Mouse (Mus musculus) brown adipose tissue, adult 24 weeks (tissue): ENCODE measurements at regions not wholly inside any gene's neighbourhood (a gene's known extent, or its start where the extent isn't known, plus 50 kb on each side); places are given as distances from the start of the nearest gene placed in this dataset.

Source experiments
- H3K27ac ChIP-seq: fragments of 200-500 bp; replicated peaks from 2 replicates; pipeline ENCODE4 v1.5.1; 2012; ENCODE audit warnings: low read depth, mild to moderate bottlenecking, low read length
- H3K4me1 ChIP-seq: fragments of 200-500 bp; 2 replicates; pipeline ENCODE4 v1.6.1; 2012; ENCODE audit warnings: low read length, mixed read lengths; ENCODE audit not compliant: control insufficient read depth, insufficient read depth, insufficient read length
- H3K4me3 ChIP-seq: fragments of 200-500 bp; 2 replicates; pipeline ENCODE4 v1.5.1; 2012; ENCODE audit warnings: low read depth, mild to moderate bottlenecking, low read length, moderate library complexity; ENCODE audit not compliant: insufficient read depth

DNA sequence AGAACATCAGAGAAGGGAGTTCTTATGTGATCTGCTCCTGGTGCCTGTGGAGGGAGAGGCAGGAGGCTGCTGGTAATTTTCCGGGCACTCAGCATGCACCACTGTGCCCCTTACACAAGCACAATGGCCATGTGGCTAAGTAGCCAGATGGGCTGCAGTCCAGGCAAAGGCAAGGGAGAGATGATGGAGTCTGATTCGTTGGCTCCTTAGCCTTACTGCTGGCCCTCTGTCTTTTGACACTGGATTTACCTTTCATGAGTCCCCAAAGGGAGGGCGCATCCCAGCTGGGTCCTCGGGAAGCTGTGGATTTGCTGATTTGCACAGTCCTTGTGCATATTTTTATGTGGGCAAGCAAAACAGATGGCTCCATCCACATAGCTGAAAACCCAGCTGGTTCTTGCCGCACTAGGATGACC is 75.6 kb upstream of the 1700025G04Rik start:
- H3K27ac ChIP-seq, result no peak overlapping the region
- no peaks in the 10 kb centered on the region for H3K4me1 ChIP-seq
- no peak overlapping the region for H3K4me3 ChIP-seq

DNA sequence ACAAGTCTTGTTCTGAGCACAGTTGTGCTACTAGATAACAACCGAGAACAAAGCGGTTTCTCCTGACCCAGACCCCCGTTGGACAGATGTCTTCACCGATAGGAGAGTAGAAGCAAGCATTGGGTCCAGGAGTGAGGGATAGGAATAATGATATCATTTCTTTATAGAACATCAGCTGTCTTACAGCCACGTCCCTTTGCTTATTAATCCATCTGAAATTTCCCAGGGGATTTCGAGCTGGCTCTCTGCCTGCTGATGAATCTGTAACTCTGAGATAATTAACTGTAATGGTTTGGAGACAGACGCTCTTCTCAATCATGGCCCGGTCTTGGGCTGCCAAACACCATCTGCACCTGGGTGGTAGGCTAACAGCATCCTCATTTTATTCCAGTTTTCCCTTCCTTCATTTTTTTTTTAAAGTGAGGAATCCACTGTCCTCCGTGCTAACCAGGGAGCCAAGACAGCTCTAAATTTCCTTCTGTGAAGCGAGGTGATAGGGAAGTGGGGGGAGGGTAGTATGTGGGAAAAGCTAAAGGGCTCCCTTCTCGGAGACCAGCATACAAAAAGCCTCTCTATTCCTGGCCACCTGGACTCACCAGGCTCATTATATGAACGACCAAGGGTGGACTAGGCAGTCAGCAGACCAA is 75.0 kb upstream of the 1700025G04Rik start:
- no peak overlapping the region for H3K27ac ChIP-seq
- H3K4me1 ChIP-seq, result no peaks in the 10 kb centered on the region
- H3K4me3 ChIP-seq, result no peak overlapping the region

DNA sequence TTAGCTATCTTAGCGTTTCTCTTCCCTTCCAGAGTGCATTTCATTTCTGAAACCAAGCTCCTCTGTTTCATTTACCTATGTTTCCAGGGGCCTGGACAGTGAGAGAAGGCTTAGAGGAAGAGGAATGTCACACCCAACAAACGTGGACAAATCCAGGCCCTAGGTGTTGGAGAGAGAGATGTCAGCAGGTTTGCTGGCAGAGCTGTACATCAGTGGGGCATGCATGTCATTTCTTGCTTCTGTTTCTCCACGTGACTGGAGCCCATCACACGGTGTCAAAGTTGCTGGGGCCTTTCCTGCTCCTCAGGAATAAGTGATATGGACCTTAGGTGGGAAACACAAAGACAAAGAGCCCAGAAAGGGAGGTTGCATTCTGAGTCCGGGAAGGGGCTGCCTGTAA is 74.3 kb upstream of the 1700025G04Rik start:
- no peaks in the 10 kb centered on the region for H3K4me1 ChIP-seq
- H3K4me3 ChIP-seq, result no peak overlapping the region
- H3K27ac ChIP-seq, result no peak overlapping the region

DNA sequence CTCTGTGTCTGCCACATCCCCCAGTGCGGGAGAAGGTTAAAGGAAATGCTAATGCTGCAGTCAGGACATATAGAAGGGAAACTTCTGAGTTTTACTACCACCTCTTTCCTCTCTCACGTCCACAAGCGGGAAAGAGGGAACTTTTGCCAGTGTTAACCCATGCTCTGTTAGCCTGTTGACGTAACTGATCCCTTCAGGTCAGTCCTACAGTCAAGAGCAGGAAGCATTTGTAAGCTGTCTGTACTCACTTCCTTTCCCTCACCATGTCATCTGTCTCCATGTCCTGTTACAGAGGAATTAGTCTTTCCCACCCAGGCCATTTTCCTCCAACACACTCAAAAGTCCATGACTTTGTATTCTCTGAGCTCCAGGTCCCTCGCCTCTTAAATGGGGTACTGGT is 62.5 kb upstream of the 1700025G04Rik start:
- Histone ChIP-seq H3K4me1 (no peaks in the 10 kb centered on the region), H3K27ac (no peak overlapping the region), H3K4me3 (no peak overlapping the region)

DNA sequence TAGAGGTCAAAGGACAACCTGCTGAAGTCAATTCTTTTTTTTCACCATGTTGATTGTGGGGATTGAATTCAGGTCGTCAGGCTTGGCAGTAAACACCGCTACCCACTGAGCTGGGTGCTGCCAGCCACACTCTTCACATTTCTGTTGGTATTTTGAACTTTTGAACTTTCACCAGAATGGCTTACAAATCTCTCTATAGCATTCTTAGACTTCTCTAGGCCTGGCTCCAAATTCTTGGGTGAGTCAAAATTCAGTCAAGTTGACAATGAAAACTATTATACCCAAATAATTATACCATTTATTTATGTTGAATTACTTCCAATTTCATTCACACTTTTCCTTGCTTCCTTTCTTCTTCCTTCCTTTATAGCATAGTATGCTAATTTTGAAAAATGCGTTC is 58.8 kb upstream of the 1700025G04Rik start:
- Histone ChIP-seq H3K4me3 (no peak overlapping the region), H3K27ac (no peak overlapping the region), H3K4me1 (no peaks in the 10 kb centered on the region)

DNA sequence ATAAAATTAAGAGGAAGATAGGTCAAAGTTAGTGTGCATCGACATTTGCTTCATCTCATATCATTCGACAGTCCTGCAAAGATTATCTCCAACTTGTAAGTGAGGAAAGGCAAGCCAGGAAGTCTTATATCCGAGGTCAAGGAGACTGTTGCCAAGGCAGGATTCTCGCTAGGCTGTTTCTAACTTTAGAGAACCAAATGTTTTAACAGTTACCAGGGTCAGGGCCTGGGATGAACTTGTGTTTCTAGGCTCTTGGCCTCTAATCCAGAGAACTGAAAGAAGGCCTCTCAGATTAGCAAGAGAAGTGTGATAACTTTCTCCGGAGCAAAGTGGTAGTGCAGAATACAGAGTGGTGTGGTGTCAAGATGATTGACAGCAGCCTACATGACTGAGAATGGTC is 50.2 kb upstream of the 1700025G04Rik start:
- H3K4me1 ChIP-seq, result no peaks in the 10 kb centered on the region
- no peak overlapping the region for H3K4me3 ChIP-seq
- no peak overlapping the region for H3K27ac ChIP-seq
